Mouse (Mus musculus) CH12.LX (cell line): ENCODE measurements at regions not wholly inside any gene's neighbourhood (a gene's known extent, or its start where the extent isn't known, plus 50 kb on each side); places are given as distances from the start of the nearest gene placed in this dataset.

Experiments
- DNase-seq: peaks from one replicate; pipeline ENCODE4 v3.0.0-alpha.2; 2013; ENCODE audit errors: extremely low read depth
- H3K27ac ChIP-seq: 2 replicates; pipeline ENCODE4 v1.5.1; 2012; ENCODE audit warnings: low read depth, mild to moderate bottlenecking, control low read depth, moderate library complexity; ENCODE audit not compliant: insufficient read depth
- H3K27me3 ChIP-seq: replicated peaks from 2 replicates; pipeline ENCODE3; 2012; ENCODE audit warnings: inconsistent platforms
- H3K36me3 ChIP-seq, 2 experiments: replicated peaks in 1 of 2; 2 replicates each; pipeline versions ENCODE3 to v1.6.1; 2012; ENCODE audit warnings: inconsistent platforms in 1 of 2, low read length in 1 of 2, mild to moderate bottlenecking in 1 of 2, mixed read lengths in 1 of 2, moderate library complexity in 1 of 2; ENCODE audit not compliant: control insufficient read depth in 1 of 2, insufficient read depth in 1 of 2
- H3K4me1 ChIP-seq, 2 experiments: 2 replicates each; pipeline ENCODE4 v1.6.1; 2012; ENCODE audit warnings: inconsistent platforms in 1 of 2, moderate library complexity in 1 of 2; ENCODE audit not compliant: insufficient read depth in 2 of 2, control insufficient read depth in 1 of 2
- H3K4me2 ChIP-seq: 2 replicates; pipeline ENCODE4 v1.6.1; 2012; ENCODE audit warnings: low read depth, mild to moderate bottlenecking, control low read depth; ENCODE audit not compliant: poor library complexity, insufficient read depth, severe bottlenecking
- H3K4me3 ChIP-seq, 3 experiments: fragments of 150-350 bp in 1 of 3; sonication (generic) in 1 of 3; replicated peaks in 1 of 3; 2 replicates each; pipeline versions ENCODE3 to v1.5.1; 2011 to 2012; ENCODE audit warnings: low read depth in 2 of 3, low read length in 2 of 3, mild to moderate bottlenecking in 2 of 3, moderate library complexity in 2 of 3, control low read depth in 1 of 3, improper control_type of control experiment in 1 of 3, inconsistent platforms in 1 of 3, mixed read lengths in 1 of 3; ENCODE audit not compliant: poor library complexity in 1 of 3
- H3K79me2 ChIP-seq: replicated peaks from 2 replicates; pipeline ENCODE4 v1.6.1; 2012; ENCODE audit warnings: mild to moderate bottlenecking, moderate library complexity; ENCODE audit not compliant: control insufficient read depth, poor library complexity, insufficient read depth, severe bottlenecking; ENCODE audit errors: extremely low read depth
- H3K9ac ChIP-seq: 2 replicates; pipeline ENCODE4 v1.6.1; 2012; ENCODE audit warnings: low read depth, mild to moderate bottlenecking, control low read depth, moderate library complexity; ENCODE audit not compliant: insufficient read depth
- H3K9me3 ChIP-seq: replicated peaks from 2 replicates; pipeline ENCODE3; 2012; ENCODE audit warnings: low read length, inconsistent platforms, mixed read lengths
- BHLHE40 ChIP-seq: IDR thresholded peaks from 2 replicates; pipeline ENCODE4 v1.6.1; 2011; ENCODE audit warnings: mild to moderate bottlenecking, low read depth, low read length, improper control_type of control experiment
- CHD2 ChIP-seq: IDR thresholded peaks from 2 replicates; pipeline ENCODE4 v1.6.1; 2011; ENCODE audit warnings: low read length, improper control_type of control experiment
- E2F4 ChIP-seq: IDR thresholded peaks from 2 replicates; pipeline ENCODE4 v1.6.1; 2011; ENCODE audit warnings: low read depth, low read length, improper control_type of control experiment; ENCODE audit not compliant: insufficient replicate concordance
- ELF1 ChIP-seq: IDR thresholded peaks from 2 replicates; pipeline ENCODE4 v1.6.1; 2014; ENCODE audit warnings: low read depth, mild to moderate bottlenecking, inconsistent platforms, low read length, improper control_type of control experiment
- EP300 ChIP-seq: IDR thresholded peaks from 2 replicates; pipeline ENCODE4 v1.6.1; 2011; ENCODE audit warnings: low read length, improper control_type of control experiment
- GABPA ChIP-seq: IDR thresholded peaks from 2 replicates; pipeline ENCODE4 v1.6.1; 2012; ENCODE audit warnings: low read depth, low read length, improper control_type of control experiment, inconsistent platforms; ENCODE audit not compliant: insufficient replicate concordance
- JUND ChIP-seq: conservative IDR thresholded peaks from 2 replicates; pipeline ENCODE4 v1.6.1; 2011; ENCODE audit warnings: low read depth, low read length, improper control_type of control experiment
- KAT2A ChIP-seq: IDR thresholded peaks from 2 replicates; pipeline ENCODE4 v1.6.1; 2012; ENCODE audit warnings: low read length, improper control_type of control experiment, inconsistent platforms; ENCODE audit not compliant: insufficient replicate concordance
- MAX ChIP-seq: IDR thresholded peaks from 2 replicates; pipeline ENCODE4 v1.6.1; 2011; ENCODE audit warnings: low read length, improper control_type of control experiment
- MAZ ChIP-seq: IDR thresholded peaks from 2 replicates; pipeline ENCODE4 v1.6.1; 2012; ENCODE audit warnings: low read depth, mild to moderate bottlenecking, inconsistent platforms, low read length, improper control_type of control experiment, moderate library complexity
- MXI1 ChIP-seq: IDR thresholded peaks from 2 replicates; pipeline ENCODE4 v1.6.1; 2011; ENCODE audit warnings: mild to moderate bottlenecking, low read depth, low read length, improper control_type of control experiment
- MYC ChIP-seq: IDR thresholded peaks from 2 replicates; pipeline ENCODE4 v1.6.1; 2011; ENCODE audit warnings: low read depth, mild to moderate bottlenecking, improper control_type of control experiment, low read length
- PAX5 ChIP-seq: IDR thresholded peaks from 2 replicates; pipeline ENCODE4 v1.6.1; 2012; ENCODE audit warnings: low read length, inconsistent platforms, mixed read lengths
- POLR2A ChIP-seq: IDR thresholded peaks from 2 replicates; pipeline ENCODE4 v1.6.1; 2011; ENCODE audit warnings: low read depth, mild to moderate bottlenecking, improper control_type of control experiment, low read length
- POLR2AphosphoS2 ChIP-seq: IDR thresholded peaks from 2 replicates; pipeline ENCODE4 v1.6.1; 2011; ENCODE audit warnings: low read depth, low read length, improper control_type of control experiment
- RCOR1 ChIP-seq: conservative IDR thresholded peaks from 2 replicates; pipeline ENCODE4 v1.6.1; 2012; ENCODE audit warnings: low read depth, mild to moderate bottlenecking, inconsistent platforms, low read length, improper control_type of control experiment
- SIN3A ChIP-seq: IDR thresholded peaks from 2 replicates; pipeline ENCODE4 v1.6.1; 2012; ENCODE audit warnings: low read length, improper control_type of control experiment, inconsistent platforms
- UBTF ChIP-seq: IDR thresholded peaks from 2 replicates; pipeline ENCODE4 v1.6.1; 2012; ENCODE audit warnings: low read depth, mild to moderate bottlenecking, inconsistent platforms, low read length, improper control_type of control experiment, moderate library complexity
- USF2 ChIP-seq: conservative IDR thresholded peaks from 2 replicates; pipeline ENCODE4 v1.6.1; 2011; ENCODE audit warnings: low read depth, low read length, improper control_type of control experiment
- ZC3H11A ChIP-seq: IDR thresholded peaks from 2 replicates; pipeline ENCODE4 v1.6.1; 2012; ENCODE audit warnings: low read depth, mild to moderate bottlenecking, inconsistent platforms, low read length, improper control_type of control experiment
- ZNF384 ChIP-seq: IDR thresholded peaks from 2 replicates; pipeline ENCODE4 v1.6.1; 2012; ENCODE audit warnings: low read depth, low read length, improper control_type of control experiment, inconsistent platforms
- dilution Hi-C: fragments of 300-500 bp; cut with MboI; formaldehyde crosslinking; loops from 2 replicates; pipeline ENCODE4 v1.14.3; 2020; ENCODE audit warnings: low sequenced_read_pairs; ENCODE audit not compliant: extremely low pct_unique_long_range_greater_than_20kb, extremely low pct_ligation_motif_present
- in situ Hi-C: fragments of 300-500 bp; cut with MboI; formaldehyde crosslinking; loops from 3 replicates; pipeline ENCODE4 v1.14.3; 2019; ENCODE audit warnings: low sequenced_read_pairs, low pct_ligation_motif_present, low pct_unique_long_range_greater_than_20kb, mixed read lengths

DNA sequence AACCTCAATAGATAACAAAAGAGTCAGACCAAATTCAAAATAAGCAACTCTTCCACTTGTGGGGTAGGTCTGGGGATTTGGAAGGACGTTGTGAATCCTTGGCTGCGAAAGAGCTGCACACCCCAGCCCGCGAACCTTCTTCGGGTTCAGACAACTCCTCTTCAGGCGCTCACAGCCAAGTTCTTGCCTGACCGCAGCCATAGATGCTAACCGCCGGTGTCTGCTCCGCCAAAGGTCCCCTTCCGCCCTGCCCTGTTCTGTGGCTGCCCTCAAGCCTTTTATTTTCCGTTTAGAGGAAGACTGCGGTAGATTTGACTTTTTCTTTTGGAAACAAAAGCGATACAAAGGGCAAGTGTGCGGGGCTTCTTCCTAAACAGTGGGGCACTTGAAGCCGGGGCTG lies 68.6 kb upstream of the Hnrnpk start:
- in situ Hi-C loops (no loop called here), dilution Hi-C loops (no loop called here)
- Histone ChIP-seq H3K27me3 (peaks cover 6% of the 10 kb centered on the region), H3K27ac (no peak overlapping the region), H3K4me1 (peaks cover 0 to 13% of the 10 kb centered on the region in 2 experiments; a peak in 3 of 4 replicates), H3K9ac (no peak overlapping the region), H3K4me2 (peak overlapping the region; percentile 88), H3K9me3 (peaks cover 6% of the 10 kb centered on the region), H3K79me2 (no peaks in the 10 kb centered on the region), H3K4me3 (no peak overlapping the region), H3K36me3 (no peaks in the 10 kb centered on the region)
- no peak for TF ChIP-seq ZNF384
- TF ChIP-seq E2F4 = no peak
- TF ChIP-seq POLR2A = no peak
- TF ChIP-seq PAX5 = no peak
- TF ChIP-seq KAT2A = no peak
- no peak for TF ChIP-seq RCOR1
- no peak for TF ChIP-seq MAZ
- no peak for TF ChIP-seq CHD2
- TF ChIP-seq EP300 = no peak
- TF ChIP-seq ELF1 = no peak
- no peak for TF ChIP-seq GABPA
- TF ChIP-seq JUND = no peak
- TF ChIP-seq MAX = no peak
- TF ChIP-seq BHLHE40 = no peak
- no peak for TF ChIP-seq MYC
- TF ChIP-seq USF2 = no peak
- no peak for TF ChIP-seq POLR2AphosphoS2
- no peak for TF ChIP-seq UBTF
- no peak for TF ChIP-seq MXI1
- DNase-seq = peak; percentile 17

DNA sequence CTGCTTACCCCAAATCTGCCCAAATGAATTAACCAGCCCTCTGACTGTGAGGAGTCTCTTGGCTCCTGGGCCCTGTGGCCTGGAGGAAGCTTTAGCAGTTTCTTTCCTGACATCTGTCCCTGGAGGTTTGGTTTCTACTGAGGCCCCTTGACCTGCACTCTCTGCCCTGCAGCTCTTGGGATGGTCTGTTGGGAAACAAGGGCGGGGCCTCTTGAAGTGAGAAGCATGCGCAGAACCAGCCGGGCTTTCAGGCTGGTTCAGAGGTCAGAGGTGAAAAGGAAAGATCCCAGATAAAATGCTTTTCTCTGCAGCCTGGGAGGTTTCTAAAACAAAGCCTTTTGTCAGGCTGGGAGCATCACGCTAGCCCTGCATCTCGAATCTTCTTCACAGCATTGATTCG lies 66.6 kb upstream of the Hnrnpk start:
- in situ Hi-C loops = no loop called here
- H3K27me3 ChIP-seq = peaks cover 12% of the 10 kb centered on the region

More for the DNA sequence above, 66.6 kb upstream of the Hnrnpk start:
- TF ChIP-seq UBTF (no peak), SIN3A (no peak), ZC3H11A (no peak), BHLHE40 (no peak)
- H3K4me3 ChIP-seq = no peak overlapping the region
- dilution Hi-C loops = no loop called here
- H3K36me3 ChIP-seq = no peaks in the 10 kb centered on the region
- DNase-seq = no peak
- no peak overlapping the region for H3K9ac ChIP-seq
- peaks cover 6% of the 10 kb centered on the region for H3K9me3 ChIP-seq
- no peak overlapping the region for H3K4me2 ChIP-seq
- no peak overlapping the region for H3K27ac ChIP-seq
- no peaks in the 10 kb centered on the region for H3K79me2 ChIP-seq
- peaks cover 0 to 4% of the 10 kb centered on the region in 2 experiments; a peak in 1 of 4 replicates for H3K4me1 ChIP-seq
